Mouse (Mus musculus): ENCODE data around the gene Gm12169.

GRCm38 (mm10) chr11:46543530-46543929 lies 19.5 kb downstream of the Gm12169 start:
- no peak for TF ChIP-seq CTCF (IDR thresholded peaks at IDR 0.05; ENCODE audit: low read depth)
- no peak for TF ChIP-seq EP300 (IDR thresholded peaks at IDR 0.05; ENCODE audit: low read depth)
